Mouse (Mus musculus) testis, adult 2 months (tissue): ENCODE measurements at regions not wholly inside any gene's neighbourhood (a gene's known extent, or its start where the extent isn't known, plus 50 kb on each side); places are given as distances from the start of the nearest gene placed in this dataset.

Source experiments
- H3K27ac ChIP-seq: fragments of 200-500 bp; 2 replicates; pipeline ENCODE4 v1.5.1; 2012; ENCODE audit warnings: low read depth, low read length; ENCODE audit not compliant: control insufficient read depth, insufficient read depth
- H3K27me3 ChIP-seq: fragments of 200-500 bp; 2 replicates; pipeline ENCODE4 v1.6.1; 2012; ENCODE audit warnings: mild to moderate bottlenecking, low read length, moderate library complexity; ENCODE audit not compliant: control insufficient read depth, insufficient read depth
- H3K36me3 ChIP-seq: fragments of 200-500 bp; 2 replicates; pipeline ENCODE4 v1.6.1; 2012; ENCODE audit warnings: mild to moderate bottlenecking, low read length; ENCODE audit not compliant: control insufficient read depth, insufficient read depth
- H3K4me1 ChIP-seq: fragments of 200-500 bp; 2 replicates; pipeline ENCODE4 v1.6.1; 2012; ENCODE audit warnings: low read length; ENCODE audit not compliant: control insufficient read depth, insufficient read depth
- H3K4me3 ChIP-seq: fragments of 200-500 bp; 2 replicates; pipeline ENCODE4 v1.5.1; 2012; ENCODE audit warnings: low read depth, mild to moderate bottlenecking, low read length, moderate library complexity, mixed read lengths; ENCODE audit not compliant: control insufficient read depth
- CTCF ChIP-seq: fragments of 200-500 bp; IDR thresholded peaks from 2 replicates; pipeline ENCODE4 v1.5.1; 2012; ENCODE audit warnings: low read depth, mild to moderate bottlenecking, inconsistent platforms, low read length, moderate library complexity; ENCODE audit not compliant: control insufficient read depth, insufficient read depth, insufficient replicate concordance
- POLR2A ChIP-seq: fragments of 200-500 bp; IDR thresholded peaks from 2 replicates; pipeline ENCODE4 v1.6.1; 2012; ENCODE audit warnings: low read depth, mild to moderate bottlenecking, inconsistent platforms, low read length, moderate library complexity; ENCODE audit not compliant: control insufficient read depth

- Histone ChIP-seq H3K27me3 (no peaks in the 10 kb centered on the region), H3K4me3 (no peak overlapping the region), H3K36me3 (no peaks in the 10 kb centered on the region), H3K4me1 (no peaks in the 10 kb centered on the region), H3K27ac (no peak overlapping the region)
- TF ChIP-seq CTCF (no peak), POLR2A (no peak)
These were observed 61.9 kb upstream of the Slc22a12 start for GRCm38 (mm10) chr19:6604702-6605101.

- H3K4me1 ChIP-seq = no peaks in the 10 kb centered on the region
- TF ChIP-seq POLR2A (no peak), CTCF (no peak)
- no peaks in the 10 kb centered on the region for H3K36me3 ChIP-seq
- H3K4me3 ChIP-seq = no peak overlapping the region
- H3K27ac ChIP-seq = no peak overlapping the region
- H3K27me3 ChIP-seq = no peaks in the 10 kb centered on the region
These were observed 58.2 kb upstream of the Slc22a12 start for GRCm38 (mm10) chr19:6600873-6601530.

- H3K36me3 ChIP-seq = no peaks in the 10 kb centered on the region
- no peak overlapping the region for H3K27ac ChIP-seq
- TF ChIP-seq POLR2A (no peak), CTCF (no peak)
- H3K4me1 ChIP-seq = no peaks in the 10 kb centered on the region
- no peak overlapping the region for H3K4me3 ChIP-seq
- H3K27me3 ChIP-seq = no peaks in the 10 kb centered on the region
These were observed 56.4 kb upstream of the Slc22a12 start for GRCm38 (mm10) chr19:6599281-6599680.

- H3K36me3 ChIP-seq = no peaks in the 10 kb centered on the region
- no peak for TF ChIP-seq CTCF
- no peak for TF ChIP-seq POLR2A
- no peaks in the 10 kb centered on the region for H3K27me3 ChIP-seq
- H3K27ac ChIP-seq = no peak overlapping the region
- H3K4me1 ChIP-seq = no peaks in the 10 kb centered on the region
- no peak overlapping the region for H3K4me3 ChIP-seq
These were observed 55.4 kb upstream of the Slc22a12 start for GRCm38 (mm10) chr19:6598186-6598585.

GRCm38 (mm10) chr19:6595801-6596200 lies 53.0 kb upstream of the Slc22a12 start:
- TF ChIP-seq POLR2A (no peak), CTCF (no peak)
- H3K27ac ChIP-seq = no peak overlapping the region

More at GRCm38 (mm10) chr19:6595801-6596200, 53.0 kb upstream of the Slc22a12 start:
- Histone ChIP-seq H3K4me1 (no peaks in the 10 kb centered on the region), H3K36me3 (no peaks in the 10 kb centered on the region), H3K4me3 (no peak overlapping the region), H3K27me3 (no peaks in the 10 kb centered on the region)
